Mouse (Mus musculus) spleen, postnatal 14 days (tissue): ENCODE data around the gene Cpa1.

ENCODE experiments used
- DNase-seq, 2 experiments: peaks; one replicate each; pipeline ENCODE4 v3.0.0; 2021 to 2022; ENCODE audit warnings: low spot score in 2 of 2

Cpa1 gene

DNA sequence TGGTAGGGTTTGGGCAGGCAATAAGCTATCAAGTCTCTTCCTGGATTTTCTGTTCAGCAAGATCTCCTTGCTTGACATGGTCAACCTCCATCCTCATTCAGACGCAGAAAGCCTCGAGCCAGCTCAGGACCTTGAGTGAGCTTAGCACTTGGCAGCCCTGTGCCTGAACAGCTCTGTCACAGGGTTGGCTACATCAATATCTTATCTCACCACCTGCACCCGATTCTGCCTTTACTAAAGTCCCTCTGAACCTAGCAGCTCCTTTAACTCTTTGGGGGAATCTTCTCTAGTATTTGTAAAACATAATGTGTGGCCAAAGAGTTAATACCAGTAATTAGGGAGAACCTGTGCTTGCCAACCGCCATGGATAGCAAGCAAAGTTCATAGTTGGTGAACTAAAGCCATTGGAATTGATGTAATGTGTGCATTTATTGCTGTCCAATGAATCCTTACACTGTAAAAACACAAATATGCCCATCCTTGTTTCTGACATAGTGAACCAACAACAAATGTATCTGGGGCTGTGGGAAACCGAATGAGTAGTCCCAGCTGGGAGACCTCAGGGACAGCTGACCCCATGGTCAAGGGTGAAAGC, at the start of gene Cpa1:
Gene Cpa1 (plus strand): TSS at position 545 of the 595 bp plus-strand sequence.
- no peak for DNase-seq

DNA sequence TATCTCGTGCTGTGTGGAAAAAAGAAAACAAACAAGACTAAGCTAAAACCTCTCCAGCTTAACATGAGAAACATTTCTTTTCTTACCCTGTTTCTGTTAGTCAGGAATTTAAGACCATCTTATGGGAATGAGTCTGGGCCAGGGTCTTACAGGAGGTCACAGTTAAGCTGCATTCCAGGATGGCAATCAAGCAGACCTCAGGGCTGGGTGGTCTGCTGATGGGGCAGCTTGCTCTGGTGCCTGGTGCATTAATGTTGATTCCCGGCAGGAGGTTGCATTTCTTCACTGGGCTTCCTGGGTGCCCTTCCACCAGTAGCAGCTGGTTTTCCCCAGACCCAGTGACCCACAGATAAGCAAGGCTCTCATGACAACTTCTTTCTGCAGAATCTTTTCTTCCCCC, 49.2 kb upstream of the Cpa1 start:
- no peak for DNase-seq

GRCm38 (mm10) chr6:30591851-30592404, 47.1 kb upstream of the Cpa1 start:
- no peak for DNase-seq

- DNase-seq = no peak
Observed at GRCm38 (mm10) chr6:30592417-30592974, 46.5 kb upstream of the Cpa1 start.

DNA sequence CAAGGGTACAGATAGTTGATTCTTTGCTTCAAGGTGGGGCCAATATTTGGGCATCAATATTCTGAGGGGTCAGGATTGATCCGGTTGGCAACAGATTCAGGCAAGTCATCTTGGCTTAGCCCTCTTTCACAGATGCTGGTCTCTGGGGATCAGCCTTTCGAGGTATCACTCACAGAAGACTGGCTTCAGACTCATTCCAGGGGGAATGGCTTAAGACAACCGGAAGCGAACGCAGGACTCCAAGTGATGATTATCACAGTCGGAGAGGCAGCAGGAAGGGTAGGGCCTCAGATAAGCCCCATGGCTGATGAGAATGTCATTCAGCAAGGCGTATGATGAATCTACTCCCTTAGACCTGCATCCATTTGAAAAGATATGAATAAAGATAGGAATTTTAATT, 44.7 kb upstream of the Cpa1 start:
- no peak for DNase-seq

- DNase-seq = no peak
Observed at GRCm38 (mm10) chr6:30596230-30596898, 42.7 kb upstream of the Cpa1 start.

DNA sequence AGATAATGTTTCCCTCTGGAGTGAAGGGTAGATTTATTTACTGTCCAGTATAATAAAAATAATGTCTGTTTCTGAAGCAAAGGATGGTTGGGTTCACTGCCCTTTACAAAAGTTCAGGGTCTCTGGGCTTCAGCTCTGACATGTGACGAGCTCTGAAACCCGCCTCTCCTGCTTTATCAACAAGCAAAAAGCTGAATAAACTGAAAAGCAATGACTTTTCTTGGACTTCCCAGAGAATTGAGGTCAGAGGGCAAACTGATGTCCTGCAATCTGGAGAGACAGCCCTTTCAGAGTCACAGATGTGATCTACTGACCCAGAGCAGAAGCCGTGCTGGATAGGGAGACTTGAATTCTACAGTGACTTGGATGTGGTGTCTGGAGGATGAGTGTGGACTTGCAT, 39.0 kb upstream of the Cpa1 start:
- no peak for DNase-seq

- DNase-seq = no peak
Observed at GRCm38 (mm10) chr6:30600995-30601394, 38.0 kb upstream of the Cpa1 start.

DNA sequence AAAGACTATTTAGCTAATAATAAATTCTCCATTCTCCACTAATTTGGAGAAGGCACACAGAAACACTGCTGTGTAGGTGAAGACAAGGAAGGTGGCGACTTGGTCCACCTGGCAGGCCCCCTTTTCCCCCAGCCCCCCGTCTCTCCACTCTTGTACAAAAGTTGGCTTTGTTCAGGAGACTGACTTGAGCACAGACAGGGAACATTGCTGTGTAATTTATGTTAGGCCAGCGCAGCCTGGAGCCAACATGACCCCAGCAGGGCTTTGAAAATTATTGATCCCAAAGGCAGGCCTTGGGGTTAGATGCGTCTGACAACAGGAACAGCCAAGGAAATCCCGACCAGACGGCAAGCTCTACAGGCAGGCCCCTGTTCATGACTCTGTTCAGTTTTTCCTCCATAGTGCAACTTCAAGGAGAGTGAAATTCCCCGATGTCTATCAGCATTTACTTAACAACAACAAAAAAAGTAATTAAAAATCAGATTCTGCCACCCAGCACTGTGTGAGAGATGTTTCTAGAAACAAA, 34.6 kb upstream of the Cpa1 start:
- no peak for DNase-seq

GRCm38 (mm10) chr6:30605111-30605510, 33.9 kb upstream of the Cpa1 start:
- DNase-seq = no peak

DNA sequence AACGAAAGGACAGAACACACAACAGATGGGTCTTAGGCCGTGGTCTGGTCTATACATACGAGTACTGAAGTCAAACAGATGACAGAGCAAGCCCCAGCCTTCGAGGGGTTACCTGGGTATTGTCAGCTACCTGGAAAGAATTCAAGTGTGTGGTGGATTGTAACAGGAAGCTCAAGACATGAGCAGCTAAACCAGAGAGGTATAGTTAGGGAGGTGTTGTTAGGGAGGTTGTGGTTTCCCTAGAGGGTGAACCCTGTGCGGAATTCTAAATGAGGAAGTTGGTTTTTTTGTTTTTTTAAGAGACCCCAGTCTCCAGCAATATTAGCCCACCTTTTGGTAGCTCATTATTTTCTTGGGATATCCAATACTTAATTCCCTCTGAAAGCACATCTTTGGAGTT, 33.3 kb upstream of the Cpa1 start:
- DNase-seq = no peak

DNA sequence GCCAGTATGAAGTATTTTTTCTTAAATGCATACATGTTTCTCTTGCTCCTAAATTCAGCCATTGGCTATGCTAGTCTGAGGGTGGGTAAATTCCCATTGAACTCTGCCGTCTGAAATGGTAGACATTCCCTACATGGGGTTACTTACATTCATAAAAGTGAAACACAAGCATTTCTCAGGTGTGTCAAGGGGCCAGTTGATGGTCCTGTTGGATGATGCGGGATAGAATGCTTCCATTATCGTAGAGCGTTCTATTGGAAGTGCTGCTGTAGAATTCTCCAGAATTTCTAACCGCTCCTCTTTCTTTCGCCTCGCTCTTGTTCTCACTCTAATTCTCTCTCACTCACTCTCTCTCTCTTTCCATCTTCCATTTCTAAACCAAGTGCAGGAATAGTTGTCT, 28.3 kb upstream of the Cpa1 start, which contains the start of gene Cpa5:
Gene Cpa5 (plus strand): TSS at position 301 of the 400 bp plus-strand sequence.
- DNase-seq = no peak

GRCm38 (mm10) chr6:30611212-30611611, 27.8 kb upstream of the Cpa1 start:
- DNase-seq = no peak

DNA sequence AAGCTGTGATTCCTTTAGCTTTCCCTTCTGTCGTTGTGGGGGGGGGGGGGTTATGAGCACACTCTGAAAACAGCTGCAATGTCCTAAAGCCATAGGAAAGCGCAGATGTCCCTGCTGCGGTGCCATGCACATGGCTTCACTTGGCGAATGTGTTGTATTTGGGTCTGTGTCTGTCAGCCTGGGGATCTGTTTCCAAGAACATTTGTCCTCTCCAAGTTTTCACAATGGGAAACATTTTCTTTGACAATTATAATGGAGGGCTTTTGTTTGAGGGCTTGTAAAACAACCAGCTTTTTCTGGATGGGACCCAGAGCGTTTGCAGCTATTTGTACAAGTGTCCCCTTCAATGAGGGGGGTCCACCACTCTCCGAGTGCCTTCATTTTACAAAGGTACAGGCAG, 24.8 kb upstream of the Cpa1 start:
- no peak for DNase-seq

- DNase-seq = no peak
Observed at GRCm38 (mm10) chr6:30615741-30616140, 23.3 kb upstream of the Cpa1 start.

DNA sequence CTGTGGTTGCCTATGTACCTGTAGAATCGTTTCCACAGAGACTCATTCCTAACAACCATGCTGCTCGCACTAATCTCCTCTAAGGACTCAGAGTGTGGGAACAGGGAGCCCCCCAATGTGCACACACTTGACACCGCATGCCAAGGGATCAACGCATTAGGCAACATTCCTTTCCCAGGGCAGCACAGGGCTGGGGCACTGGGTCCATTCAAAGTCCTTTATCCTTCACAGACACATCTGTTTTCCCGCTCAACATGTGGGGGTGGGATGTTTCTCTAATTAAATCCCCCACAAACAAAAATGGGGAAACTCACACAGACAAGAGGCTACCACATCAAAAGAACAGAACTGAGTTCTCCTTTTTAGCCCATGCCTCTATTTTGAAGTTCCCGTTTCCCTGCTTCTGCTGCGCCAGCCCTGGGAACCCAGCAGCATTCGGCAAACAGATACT, 22.5 kb upstream of the Cpa1 start:
- DNase-seq = no peak

- no peak for DNase-seq
Observed at GRCm38 (mm10) chr6:30617020-30617958, 21.7 kb upstream of the Cpa1 start.

DNA sequence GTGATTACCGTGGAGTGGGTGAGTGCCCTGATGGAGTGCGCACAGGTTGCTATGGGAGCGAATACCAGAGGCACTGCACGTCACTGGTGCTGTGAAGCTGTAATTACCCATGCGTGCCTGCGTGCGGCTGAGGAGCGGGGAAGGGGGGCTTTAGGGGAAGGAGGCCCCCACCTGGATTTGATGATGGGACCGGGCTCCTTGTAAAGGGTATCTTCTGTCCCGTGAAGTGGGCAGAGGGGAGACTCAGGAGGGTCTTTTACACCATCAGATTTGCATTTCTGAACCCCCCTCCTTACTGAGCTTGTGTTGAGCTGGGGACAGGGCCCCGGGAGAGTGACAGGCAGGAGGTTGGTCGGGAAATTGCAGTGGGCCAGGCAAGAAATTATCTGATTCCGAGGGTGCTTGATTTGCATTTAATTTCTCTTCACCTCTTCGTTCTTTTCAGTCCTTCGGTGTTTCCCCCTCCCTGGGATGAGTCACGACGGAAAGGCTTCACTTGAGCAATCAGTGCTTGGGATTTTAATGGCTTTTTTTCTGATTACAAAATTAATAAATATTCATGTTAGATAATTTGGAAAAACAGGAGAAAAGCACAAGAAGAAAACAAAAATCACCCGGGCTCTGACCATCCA, 20.9 kb upstream of the Cpa1 start:
- no peak for DNase-seq

DNA sequence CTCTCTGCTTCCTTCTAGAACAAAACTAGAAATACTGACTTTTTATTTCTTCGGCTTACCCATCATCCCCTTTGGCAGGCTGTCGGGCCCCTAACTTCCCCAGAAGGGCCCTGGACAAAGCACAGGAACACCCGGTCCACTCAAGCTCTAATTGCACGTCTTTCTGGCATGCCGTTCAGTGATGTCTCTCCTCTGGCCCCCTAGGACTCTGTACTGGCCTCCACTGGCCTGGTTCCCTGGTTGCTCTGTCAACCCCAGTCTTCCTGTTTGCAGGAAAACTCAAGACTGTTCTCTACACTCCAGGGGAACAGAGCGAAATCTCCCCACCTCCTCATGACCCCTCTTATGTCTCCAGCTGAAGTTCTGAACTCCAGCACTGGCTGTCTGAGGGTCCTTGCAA, 20.3 kb upstream of the Cpa1 start:
- no peak for DNase-seq

DNA sequence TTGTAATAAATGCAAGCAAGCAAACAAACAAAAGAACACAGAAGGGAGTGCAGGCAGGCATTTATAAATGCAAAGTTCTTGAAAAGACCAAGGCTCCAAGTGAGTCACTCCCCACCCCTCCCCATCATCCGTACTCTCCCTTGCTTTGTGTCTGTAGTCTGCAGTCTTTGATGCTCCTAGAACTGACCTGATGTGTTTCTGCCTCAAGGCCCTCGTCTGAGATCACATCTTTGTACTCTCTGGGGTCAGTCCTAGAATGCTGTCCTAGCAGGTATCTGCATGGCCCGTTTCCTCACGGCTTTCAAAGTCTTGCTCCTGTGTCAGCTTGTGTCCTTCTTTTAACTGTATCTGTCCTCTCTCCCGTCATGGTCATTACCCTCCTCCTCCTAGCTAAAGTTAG, 19.4 kb upstream of the Cpa1 start:
- no peak for DNase-seq

DNA sequence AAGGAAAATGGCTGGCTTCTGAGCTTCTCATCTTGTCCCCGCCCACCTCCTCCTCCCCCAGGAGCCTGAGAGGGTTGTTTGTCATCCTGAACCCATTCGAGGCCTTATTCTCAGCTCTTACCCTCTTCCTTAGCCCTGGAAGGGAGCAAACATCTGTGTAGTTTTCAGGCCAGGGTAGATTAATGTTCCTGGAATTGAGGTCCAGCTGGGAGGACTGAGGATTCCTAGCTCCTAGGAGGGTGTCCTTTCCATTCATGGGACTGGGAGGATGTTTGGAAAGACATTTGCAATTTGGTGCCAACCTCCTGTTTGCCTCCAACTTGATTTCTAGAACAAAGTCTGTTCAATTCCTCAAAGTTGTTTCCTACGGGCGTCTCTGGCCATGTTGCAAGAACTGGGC, 18.4 kb upstream of the Cpa1 start:
- no peak for DNase-seq
